Mouse (Mus musculus): ENCODE data around the gene Ston2. TPM values are rescaled to one million over a fixed set of nuclear protein-coding genes. Genes with fewer than 3 reads are reported as not detected.

Ston2 gene
- polyA plus RNA-seq, 1 experiment from 2014 or later, result 7.4 TPM

GRCm38 (mm10) chr12:91641631-91642141, 146.5 kb downstream of the Ston2 start:
- peak overlapping the region; percentile 74 for H3K27ac ChIP-seq
- H3K27me3 ChIP-seq, result no peaks in the 10 kb centered on the region
- peak overlapping the region; percentile 55 for H3K4me2 ChIP-seq (replicated peaks)
- H3K9ac ChIP-seq (replicated peaks), result peak overlapping the region; percentile 43
- 5% methylated on average over 13 of the region's 13 CpGs for WGBS
- H3K4me3 ChIP-seq (replicated peaks), result peak overlapping the region; percentile 32
- no peaks in the 10 kb centered on the region for H3K36me3 ChIP-seq
- H3K9me3 ChIP-seq, result no peaks in the 10 kb centered on the region
- ATAC-seq, result peak; percentile 88
- peaks cover 25% of the 10 kb centered on the region for H3K4me1 ChIP-seq (replicated peaks)

GRCm38 (mm10) chr12:91641133-91641532, 147.1 kb downstream of the Ston2 start:
- Histone ChIP-seq H3K36me3 (no peaks in the 10 kb centered on the region), H3K4me2 (replicated peaks) (peak overlapping the region; percentile 55), H3K4me3 (replicated peaks) (peak overlapping the region; percentile 32; the same call in 1 of the 2 replicates), H3K9me3 (no peaks in the 10 kb centered on the region), H3K27ac (peak overlapping the region; percentile 74), H3K27me3 (no peaks in the 10 kb centered on the region), H3K4me1 (replicated peaks) (peaks cover 25% of the 10 kb centered on the region), H3K9ac (replicated peaks) (peak overlapping the region; percentile 43; the same call in 1 of the 2 replicates)
- WGBS, result 10% methylated on average over 7 of the region's 7 CpGs
- peak; percentile 47 for ATAC-seq

DNA sequence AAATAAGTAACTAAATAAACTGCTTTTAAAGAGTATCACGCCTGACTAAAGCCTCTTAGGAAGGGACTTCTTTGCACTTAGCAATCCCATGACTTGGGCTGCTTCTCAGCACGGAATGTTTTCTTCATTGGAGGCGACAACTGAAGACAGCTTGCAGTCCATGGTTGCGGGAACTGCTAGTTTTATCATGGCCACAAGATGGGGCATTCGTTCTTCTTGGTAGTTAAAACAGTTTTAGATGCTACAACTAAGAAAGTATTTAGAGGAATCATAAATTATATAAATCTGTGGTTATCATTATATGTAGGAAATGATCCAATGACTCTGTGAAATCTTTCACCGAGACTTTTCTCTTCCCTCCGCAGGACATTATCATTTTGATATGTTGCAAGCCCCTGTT, 147.5 kb downstream of the Ston2 start:
- H3K9me3 ChIP-seq, result no peaks in the 10 kb centered on the region
- H3K27me3 ChIP-seq, result no peaks in the 10 kb centered on the region
- no peaks in the 10 kb centered on the region for H3K36me3 ChIP-seq
- no peak overlapping the region for H3K9ac ChIP-seq (replicated peaks)
- H3K4me3 ChIP-seq (replicated peaks), result no peak overlapping the region
- peaks cover 25% of the 10 kb centered on the region for H3K4me1 ChIP-seq (replicated peaks)
- H3K27ac ChIP-seq, result 0 out of 2 replicates have a peak overlapping the region, but pooled peaks have one; percentile 74
- 43% methylated on average over 7 of the region's 7 CpGs for WGBS
- 0 out of 2 replicates have a peak, but pooled peaks have one; percentile 9 for ATAC-seq
- H3K4me2 ChIP-seq (replicated peaks), result peak overlapping the region; percentile 55

DNA sequence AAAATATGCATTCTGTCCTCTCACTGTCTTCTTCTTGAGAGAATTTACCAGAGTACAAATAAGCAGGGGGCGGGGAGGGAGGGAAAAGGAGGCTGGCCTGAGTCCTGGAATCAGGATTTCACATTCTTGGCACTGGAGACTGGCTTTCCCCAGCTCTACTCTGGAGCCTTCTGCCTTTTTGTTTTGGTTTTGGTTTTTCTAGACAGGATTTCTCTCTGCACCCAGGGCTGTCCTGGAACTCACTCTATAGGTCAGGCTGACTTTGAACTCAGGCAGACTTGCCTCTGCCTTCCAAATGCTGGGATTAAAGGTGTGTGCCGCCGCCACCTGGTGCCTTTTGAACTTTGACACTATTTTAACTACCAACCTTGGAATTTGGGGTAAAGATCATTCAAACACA, 149.8 kb downstream of the Ston2 start:
- WGBS, result 86% methylated on average over 3 of the region's 3 CpGs
- H3K9ac ChIP-seq (replicated peaks), result no peak overlapping the region
- H3K9me3 ChIP-seq, result no peaks in the 10 kb centered on the region
- H3K4me2 ChIP-seq (replicated peaks), result no peak overlapping the region
- no peaks in the 10 kb centered on the region for H3K27me3 ChIP-seq
- H3K4me1 ChIP-seq (replicated peaks), result peaks cover 25% of the 10 kb centered on the region
- no peak overlapping the region for H3K4me3 ChIP-seq (replicated peaks)
- H3K27ac ChIP-seq, result no peak overlapping the region
- H3K36me3 ChIP-seq, result no peaks in the 10 kb centered on the region
- ATAC-seq, result no peak

DNA sequence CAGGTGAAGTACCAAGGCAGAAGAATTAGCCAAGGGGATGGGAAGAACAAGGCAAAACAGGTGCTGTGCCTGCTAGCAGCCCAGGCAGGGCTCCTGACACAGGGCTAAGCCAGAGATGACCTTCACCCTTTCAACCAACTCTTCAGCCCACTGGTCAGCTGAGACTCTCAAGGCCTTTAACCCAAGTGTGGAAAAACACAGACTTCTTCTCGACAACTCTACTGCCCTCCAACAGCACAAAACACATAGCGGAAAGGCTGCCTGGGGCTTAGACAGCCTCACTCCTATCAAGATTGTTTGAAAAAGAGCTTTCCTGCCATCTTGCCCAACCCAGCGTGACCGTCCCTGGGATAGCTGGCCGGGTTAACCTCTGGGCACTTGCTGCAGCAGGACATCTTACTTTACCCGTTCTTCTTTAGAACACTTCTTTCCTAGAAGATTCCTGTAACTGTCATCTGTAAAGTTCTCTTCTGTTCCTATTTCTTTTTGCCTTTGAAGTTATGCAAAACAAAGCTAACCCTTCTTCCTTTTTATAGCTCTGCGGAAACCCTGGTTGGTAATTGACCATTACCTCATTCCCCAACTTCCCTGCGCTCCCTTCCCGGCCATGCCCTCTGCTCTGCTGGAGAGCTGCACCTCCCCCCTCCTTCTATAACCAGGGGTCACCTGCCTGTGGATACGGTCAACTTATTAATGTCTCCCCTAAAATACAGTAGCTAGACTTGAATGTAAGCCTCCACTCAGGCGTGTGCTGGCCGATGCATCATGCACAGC, 150.9 kb downstream of the Ston2 start:
- no peaks in the 10 kb centered on the region for H3K36me3 ChIP-seq
- no peaks in the 10 kb centered on the region for H3K9me3 ChIP-seq
- H3K4me2 ChIP-seq (replicated peaks), result no peak overlapping the region
- no peak overlapping the region for H3K9ac ChIP-seq (replicated peaks)
- no peak overlapping the region for H3K27ac ChIP-seq
- H3K4me3 ChIP-seq (replicated peaks), result no peak overlapping the region
- H3K27me3 ChIP-seq, result no peaks in the 10 kb centered on the region
- WGBS, result 74% methylated on average over 12 of the region's 12 CpGs
- peaks cover 15% of the 10 kb centered on the region for H3K4me1 ChIP-seq (replicated peaks)
- ATAC-seq, result no peak

GRCm38 (mm10) chr12:91626482-91626881, 161.7 kb downstream of the Ston2 start:
- Histone ChIP-seq H3K9ac (replicated peaks) (no peak overlapping the region), H3K9me3 (peaks cover 4% of the 10 kb centered on the region; the same call in 1 of the 2 replicates), H3K27ac (no peak overlapping the region), H3K36me3 (no peaks in the 10 kb centered on the region), H3K4me1 (replicated peaks) (no peaks in the 10 kb centered on the region), H3K4me3 (replicated peaks) (no peak overlapping the region), H3K4me2 (replicated peaks) (no peak overlapping the region), H3K27me3 (no peaks in the 10 kb centered on the region)
- no peak for ATAC-seq
- WGBS, result 88% methylated on average over 5 of the region's 5 CpGs

- Histone ChIP-seq H3K27ac (no peak overlapping the region), H3K4me1 (replicated peaks) (no peaks in the 10 kb centered on the region), H3K9ac (replicated peaks) (no peak overlapping the region), H3K4me3 (replicated peaks) (no peak overlapping the region), H3K9me3 (peaks cover 4% of the 10 kb centered on the region; the same call in 1 of the 2 replicates), H3K36me3 (no peaks in the 10 kb centered on the region), H3K27me3 (no peaks in the 10 kb centered on the region), H3K4me2 (replicated peaks) (no peak overlapping the region)
- no peak for ATAC-seq
- 72% methylated on average over 1 of the region's 1 CpGs for WGBS
Measured at GRCm38 (mm10) chr12:91625013-91625412, 163.2 kb downstream of the Ston2 start.

DNA sequence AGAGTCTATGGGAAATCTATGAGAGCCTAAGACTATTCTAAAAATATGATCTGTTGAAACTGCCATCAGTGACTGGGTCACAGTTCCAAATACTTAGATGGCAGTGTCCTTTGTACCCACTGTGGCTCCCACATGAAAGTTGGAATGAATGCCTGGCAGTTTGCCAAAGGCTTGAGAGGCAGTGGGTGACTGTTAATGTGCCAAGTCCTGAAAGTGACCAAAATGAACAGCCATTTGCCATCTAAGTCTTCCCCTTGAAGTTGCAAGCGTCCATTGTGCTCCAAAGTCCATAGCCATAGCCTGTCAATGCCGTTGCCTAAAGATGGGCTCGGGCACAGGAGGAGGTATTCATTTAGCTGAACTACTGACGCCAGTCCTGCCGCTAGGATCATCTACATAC, 178.8 kb downstream of the Ston2 start:
- Histone ChIP-seq H3K4me3 (replicated peaks) (no peak overlapping the region), H3K9ac (replicated peaks) (no peak overlapping the region), H3K9me3 (no peaks in the 10 kb centered on the region), H3K4me2 (replicated peaks) (no peak overlapping the region), H3K4me1 (replicated peaks) (peaks cover 3% of the 10 kb centered on the region; the same call in 1 of the 2 replicates), H3K27ac (no peak overlapping the region), H3K36me3 (no peaks in the 10 kb centered on the region), H3K27me3 (peaks cover 7% of the 10 kb centered on the region; the same call in 1 of the 2 replicates)
- 78% methylated on average over 5 of the region's 5 CpGs for WGBS
- ATAC-seq, result no peak

DNA sequence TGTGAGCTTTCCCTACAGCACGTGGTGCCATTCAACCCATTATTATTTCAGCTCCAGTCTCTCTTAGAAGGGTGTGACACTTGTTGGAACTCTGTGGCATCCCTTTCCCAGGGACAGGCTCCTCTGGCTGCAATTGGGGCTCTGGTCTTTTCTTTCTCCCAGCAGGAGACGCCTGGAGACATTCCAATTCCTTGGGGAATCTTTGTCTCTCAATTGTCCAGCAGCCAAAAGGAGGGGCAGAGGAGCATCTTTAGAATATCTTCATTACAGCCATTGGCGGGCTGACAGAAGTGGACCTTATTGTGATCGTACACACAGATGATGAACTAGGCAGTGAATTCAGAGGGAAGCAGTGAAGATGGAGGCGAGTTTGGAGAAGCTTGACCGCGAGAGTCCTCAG, 180.5 kb downstream of the Ston2 start:
- H3K4me2 ChIP-seq (replicated peaks), result no peak overlapping the region
- ATAC-seq, result no peak
- no peak overlapping the region for H3K4me3 ChIP-seq (replicated peaks)
- H3K9me3 ChIP-seq, result no peaks in the 10 kb centered on the region
- no peaks in the 10 kb centered on the region for H3K36me3 ChIP-seq
- no peak overlapping the region for H3K9ac ChIP-seq (replicated peaks)
- H3K4me1 ChIP-seq (replicated peaks), result peaks cover 3% of the 10 kb centered on the region; the same call in 1 of the 2 replicates
- 27% methylated on average over 7 of the region's 7 CpGs for WGBS
- peaks cover 7% of the 10 kb centered on the region; the same call in 1 of the 2 replicates for H3K27me3 ChIP-seq
- H3K27ac ChIP-seq, result no peak overlapping the region

- no peak for ATAC-seq
- no peak overlapping the region for H3K27ac ChIP-seq
Measured at GRCm38 (mm10) chr12:91606651-91607050, 181.5 kb downstream of the Ston2 start.

GRCm38 (mm10) chr12:91604600-91604999, 183.6 kb downstream of the Ston2 start:
- H3K27ac ChIP-seq, result no peak overlapping the region
- peaks cover 5% of the 10 kb centered on the region; the same call in 1 of the 2 replicates for H3K27me3 ChIP-seq
- no peaks in the 10 kb centered on the region for H3K9me3 ChIP-seq
- no peak overlapping the region for H3K9ac ChIP-seq (replicated peaks)
- no peaks in the 10 kb centered on the region for H3K36me3 ChIP-seq
- no peak for ATAC-seq
- no peak overlapping the region for H3K4me2 ChIP-seq (replicated peaks)
- 82% methylated on average over 6 of the region's 6 CpGs for WGBS
- H3K4me3 ChIP-seq (replicated peaks), result no peak overlapping the region
- H3K4me1 ChIP-seq (replicated peaks), result peaks cover 3% of the 10 kb centered on the region; the same call in 1 of the 2 replicates

More at GRCm38 (mm10) chr12:91606651-91607050, 181.5 kb downstream of the Ston2 start:
- peaks cover 7% of the 10 kb centered on the region; the same call in 1 of the 2 replicates for H3K27me3 ChIP-seq
- WGBS, result 89% methylated on average over 13 of the region's 13 CpGs
- H3K9ac ChIP-seq (replicated peaks), result no peak overlapping the region
- H3K4me3 ChIP-seq (replicated peaks), result no peak overlapping the region
- H3K4me1 ChIP-seq (replicated peaks), result peaks cover 3% of the 10 kb centered on the region; the same call in 1 of the 2 replicates
- no peaks in the 10 kb centered on the region for H3K36me3 ChIP-seq
- H3K9me3 ChIP-seq, result no peaks in the 10 kb centered on the region
- no peak overlapping the region for H3K4me2 ChIP-seq (replicated peaks)

GRCm38 (mm10) chr12:91592128-91592527, 196.1 kb downstream of the Ston2 start:
- H3K27me3 ChIP-seq, result no peaks in the 10 kb centered on the region
- ATAC-seq, result no peak

More at GRCm38 (mm10) chr12:91592128-91592527, 196.1 kb downstream of the Ston2 start:
- peaks cover 16% of the 10 kb centered on the region for H3K4me1 ChIP-seq (replicated peaks)
- no peaks in the 10 kb centered on the region for H3K36me3 ChIP-seq
- no peak overlapping the region for H3K9ac ChIP-seq (replicated peaks)
- no peaks in the 10 kb centered on the region for H3K9me3 ChIP-seq
- WGBS, result 97% methylated on average over 3 of the region's 3 CpGs
- no peak overlapping the region for H3K4me3 ChIP-seq (replicated peaks)
- H3K4me2 ChIP-seq (replicated peaks), result no peak overlapping the region
- no peak overlapping the region for H3K27ac ChIP-seq

All from midbrain, embryonic 13.5 days (tissue).